Mouse (Mus musculus) heart, postnatal 10 days (tissue): ENCODE data around the gene Zfp523. TPM values are rescaled to one million over a fixed set of nuclear protein-coding genes. Genes with fewer than 3 reads are reported as not detected.

Experiments used
- DNase-seq, 2 experiments: peaks; one replicate each; pipeline ENCODE4 v3.0.0; 2021
- intact Hi-C: fragments of 180-260 bp; cut with DNase I; formaldehyde crosslinking; loops from one replicate; pipeline ENCODE4 v1.15.1; 2025
- total RNA-seq, 2 experiments: library from RNA; stranded (reverse); gene quantifications; 2 replicates each; pipeline ENCODE4 v1.2.3; 2021

Gene Zfp523
- 10 to 100 TPM; 21.4 to 26.9 TPM for total RNA-seq

- peak; percentile 90 to 94 for DNase-seq
- intact Hi-C loops, result no loop called here
These were observed at the start of gene Zfp523 for GRCm38 (mm10) chr17:28176775-28177539. TSS of gene Zfp523 (plus strand) at chr17:28177129.

GRCm38 (mm10) chr17:28129796-28130195, 47.1 kb upstream of the Zfp523 start:
- no peak for DNase-seq
- intact Hi-C loops, result no loop called here

- intact Hi-C loops, result no loop called here
- DNase-seq, result no peak
These were observed 46.4 kb upstream of the Zfp523 start for GRCm38 (mm10) chr17:28130391-28131125.

- no peak for DNase-seq
- intact Hi-C loops, result no loop called here
These were observed 45.8 kb upstream of the Zfp523 start for GRCm38 (mm10) chr17:28131156-28131555.

GRCm38 (mm10) chr17:28133193-28133592, 43.7 kb upstream of the Zfp523 start:
- DNase-seq, result peak; percentile 67 to 81
- intact Hi-C loops, result loop anchor here (1.0 kb wide), 1 partner anchor 48 kb away; no protein-coding TSS in a partner anchor

GRCm38 (mm10) chr17:28135496-28135895, 41.4 kb upstream of the Zfp523 start:
- intact Hi-C loops, result no loop called here
- no peak for DNase-seq

GRCm38 (mm10) chr17:28136266-28136665, 40.7 kb upstream of the Zfp523 start:
- intact Hi-C loops, result no loop called here
- peak; percentile 13 to 30 for DNase-seq

GRCm38 (mm10) chr17:28138013-28138412, 38.9 kb upstream of the Zfp523 start:
- intact Hi-C loops, result no loop called here
- DNase-seq, result no peak

- intact Hi-C loops, result no loop called here
- no peak for DNase-seq
These were observed 38.2 kb upstream of the Zfp523 start for GRCm38 (mm10) chr17:28138685-28139084.

- intact Hi-C loops, result no loop called here
- no peak for DNase-seq
These were observed 36.3 kb upstream of the Zfp523 start for GRCm38 (mm10) chr17:28140431-28141204.

GRCm38 (mm10) chr17:28141205-28141650, 35.7 kb upstream of the Zfp523 start:
- intact Hi-C loops, result no loop called here
- DNase-seq, result no peak

GRCm38 (mm10) chr17:28141771-28142699, 34.9 kb upstream of the Zfp523 start, which contains the start of gene Scube3:
TSS of gene Scube3 (plus strand) at chr17:28142141.
- no peak for DNase-seq
- intact Hi-C loops, result no loop called here

GRCm38 (mm10) chr17:28142700-28143610, 34.0 kb upstream of the Zfp523 start:
- intact Hi-C loops, result no loop called here
- no peak for DNase-seq

- intact Hi-C loops, result no loop called here
- DNase-seq, result no peak
These were observed 33.2 kb upstream of the Zfp523 start for GRCm38 (mm10) chr17:28143751-28144150.

GRCm38 (mm10) chr17:28144241-28144640, 32.7 kb upstream of the Zfp523 start:
- intact Hi-C loops, result no loop called here
- no peak for DNase-seq

GRCm38 (mm10) chr17:28148288-28148687, 28.6 kb upstream of the Zfp523 start:
- intact Hi-C loops, result no loop called here
- DNase-seq, result no peak

- DNase-seq, result no peak
- intact Hi-C loops, result no loop called here
These were observed 27.2 kb upstream of the Zfp523 start for GRCm38 (mm10) chr17:28149734-28150133.

GRCm38 (mm10) chr17:28150456-28150855, 26.5 kb upstream of the Zfp523 start:
- DNase-seq, result no peak

GRCm38 (mm10) chr17:28153095-28153494, 23.8 kb upstream of the Zfp523 start:
- intact Hi-C loops, result no loop called here
- no peak for DNase-seq

More at GRCm38 (mm10) chr17:28150456-28150855, 26.5 kb upstream of the Zfp523 start:
- intact Hi-C loops, result no loop called here
